Mouse (Mus musculus): Measurements from ENCODE around the gene Ccpg1. TPM values are rescaled to one million over a fixed set of nuclear protein-coding genes. Genes with fewer than 3 reads are reported as not detected.
A peak's percentile ranks its signal among the peaks of the same experiment; 100 is the strongest.

Gene Ccpg1
- 100 to 1,000 TPM; 104 to 117 TPM for total RNA-seq (2021)
- long read RNA-seq, experiment 1, transcript Ccpg1-206 (10 exons, 2,839 nt) = minor isoform, 10 of 92 reads
- long read RNA-seq, experiment 1, transcript Ccpg1-202 (9 exons, 2,969 nt) = minor isoform, 16 of 92 reads
- long read RNA-seq, experiment 1, transcript Ccpg1-208 (8 exons, 2,939 nt) = major isoform, 47 of 92 reads
- long read RNA-seq, experiment 1, partial matches to known transcripts = 9 of 92 reads
- long read RNA-seq, experiment 1, other reads (novel, unspliced or antisense) = 5 of 92 reads
- long read RNA-seq, experiment 2, transcript Ccpg1-202 (9 exons, 2,969 nt) = minor isoform, 11 of 82 reads
- long read RNA-seq, experiment 2, transcript Ccpg1-208 (8 exons, 2,939 nt) = major isoform, 39 of 82 reads
- long read RNA-seq, experiment 2, transcript Ccpg1-201 (9 exons, 3,151 nt) = minor isoform, 6 of 82 reads
- long read RNA-seq, experiment 2, partial matches to known transcripts = 10 of 82 reads
- long read RNA-seq, experiment 2, other reads (novel, unspliced or antisense) = 15 of 82 reads

- intact Hi-C loops (cut with DNase I) = no loop called here
- peak; percentile 98 for DNase-seq (ENCODE audit: low spot score in 2 of 2)
Measured at GRCm38 (mm10) chr9:72985250-72986220, at the start of gene Ccpg1, which contains the start of gene Ccpg1os. Gene Ccpg1, plus strand, starts transcription at chr9:72985429. Gene Ccpg1os, minus strand, starts transcription at chr9:72985382.

- DNase-seq (ENCODE audit: low spot score in 2 of 2) = no peak
- intact Hi-C loops (cut with DNase I) = no loop called here
Measured at GRCm38 (mm10) chr9:72936301-72936700, 48.9 kb upstream of the Ccpg1 start.

GRCm38 (mm10) chr9:72943424-72943823 lies 41.8 kb upstream of the Ccpg1 start:
- intact Hi-C loops (cut with DNase I) = no loop called here
- peak in 1 of 2 experiments; percentile 36 for DNase-seq (ENCODE audit: low spot score in 2 of 2)

GRCm38 (mm10) chr9:72944286-72944685 lies 40.9 kb upstream of the Ccpg1 start:
- DNase-seq (ENCODE audit: low spot score in 2 of 2) = no peak

DNA sequence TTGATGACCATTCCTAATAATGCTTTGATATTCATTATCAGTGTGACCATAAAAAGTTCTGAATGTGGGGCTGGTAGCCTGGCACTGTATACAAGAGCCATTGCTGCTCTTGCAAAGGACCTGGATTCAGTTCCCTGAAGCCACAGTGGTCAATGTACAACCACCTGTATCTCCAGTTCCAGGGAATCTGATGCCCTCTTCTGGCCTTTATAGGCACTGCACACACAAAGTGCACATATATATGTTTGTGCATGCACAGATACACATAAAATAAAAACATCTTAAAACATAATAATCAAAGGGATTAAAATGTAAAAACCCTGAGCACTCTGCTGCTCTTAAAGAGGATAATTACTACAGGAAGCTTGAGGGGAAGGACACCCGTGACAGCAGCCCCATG lies 38.2 kb upstream of the Ccpg1 start:
- no peak for DNase-seq (ENCODE audit: low spot score in 2 of 2)
- intact Hi-C loops (cut with DNase I) = no loop called here

More at GRCm38 (mm10) chr9:72944286-72944685, 40.9 kb upstream of the Ccpg1 start:
- intact Hi-C loops (cut with DNase I) = no loop called here

GRCm38 (mm10) chr9:72949572-72949971 lies 35.7 kb upstream of the Ccpg1 start:
- DNase-seq (ENCODE audit: low spot score in 2 of 2) = no peak
- intact Hi-C loops (cut with DNase I) = no loop called here

DNA sequence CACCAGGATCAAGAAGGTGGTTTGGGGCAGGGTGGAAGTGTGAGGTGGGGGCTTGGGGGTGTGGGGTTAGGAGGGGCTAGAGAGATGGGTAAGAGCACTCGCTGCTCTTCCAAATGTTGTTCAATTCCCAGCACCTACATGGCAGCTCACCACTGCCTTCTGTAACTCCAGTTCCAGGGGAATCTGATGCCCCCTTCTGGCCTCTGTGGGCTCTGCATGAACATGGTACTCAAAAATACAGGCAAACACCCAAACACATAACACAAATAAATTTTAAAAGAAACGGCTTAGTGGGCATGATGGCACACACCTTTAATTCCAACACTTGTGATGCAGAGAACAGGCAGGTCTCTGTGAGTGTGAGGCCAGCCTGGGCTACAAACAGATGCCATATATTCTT lies 30.5 kb upstream of the Ccpg1 start:
- DNase-seq (ENCODE audit: low spot score in 2 of 2) = no peak
- intact Hi-C loops (cut with DNase I) = no loop called here

- DNase-seq (ENCODE audit: low spot score in 2 of 2) = peak; percentile 52 to 70
- intact Hi-C loops (cut with DNase I) = no loop called here
Measured at GRCm38 (mm10) chr9:72955546-72955945, 29.7 kb upstream of the Ccpg1 start.

GRCm38 (mm10) chr9:72958521-72959450 lies 26.4 kb upstream of the Ccpg1 start, which contains the start of the genes Dyx1c1 and Gm44503:
Gene Dyx1c1, plus strand, starts transcription at chr9:72958785.
Gene Gm44503, plus strand, starts transcription at chr9:72958852.
- intact Hi-C loops (cut with DNase I) = no loop called here
- peak; percentile 76 to 80 for DNase-seq (ENCODE audit: low spot score in 2 of 2)

GRCm38 (mm10) chr9:72961346-72961745 lies 23.9 kb upstream of the Ccpg1 start:
- intact Hi-C loops (cut with DNase I) = loop anchor here (10.0 kb wide), 1 partner anchor 197 kb away; no protein-coding TSS in a partner anchor
- no peak for DNase-seq (ENCODE audit: low spot score in 2 of 2)

- intact Hi-C loops (cut with DNase I) = loop anchor here (10.0 kb wide), 1 partner anchor 197 kb away; no protein-coding TSS in a partner anchor
- DNase-seq (ENCODE audit: low spot score in 2 of 2) = no peak
Measured at GRCm38 (mm10) chr9:72961959-72962358, 23.3 kb upstream of the Ccpg1 start.

- DNase-seq (ENCODE audit: low spot score in 2 of 2) = peak; percentile 68 to 89
- intact Hi-C loops (cut with DNase I) = loop anchor here (5.0 to 10.0 kb wide), 2 partner anchors 124 to 204 kb away; no protein-coding TSS in a partner anchor
Measured at GRCm38 (mm10) chr9:72968349-72969061, 16.7 kb upstream of the Ccpg1 start.

DNA sequence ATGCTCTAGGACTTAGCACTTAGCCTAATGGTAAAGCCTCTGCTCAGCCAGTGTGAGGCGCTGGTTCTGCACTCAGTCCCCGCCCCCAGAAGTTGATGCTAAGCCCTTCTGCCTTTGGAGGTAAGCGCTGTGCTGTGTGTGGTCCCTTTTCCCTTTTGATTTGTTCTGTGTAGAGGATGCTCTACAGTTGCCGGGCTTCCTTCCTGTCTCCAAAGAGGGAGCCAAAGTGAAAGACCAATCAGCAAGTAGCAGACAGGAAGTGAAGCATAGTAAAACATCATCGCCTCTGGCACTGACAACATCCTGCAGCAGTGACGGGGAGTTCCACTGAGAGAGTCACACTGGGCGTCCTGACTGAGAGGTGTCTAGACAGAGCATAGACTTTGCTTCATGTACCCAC lies 15.4 kb upstream of the Ccpg1 start:
- intact Hi-C loops (cut with DNase I) = loop anchor here (5.0 to 10.0 kb wide), 2 partner anchors 122 to 205 kb away; no protein-coding TSS in a partner anchor
- no peak for DNase-seq (ENCODE audit: low spot score in 2 of 2)

GRCm38 (mm10) chr9:72972435-72972834 lies 12.8 kb upstream of the Ccpg1 start:
- DNase-seq (ENCODE audit: low spot score in 2 of 2) = no peak

DNA sequence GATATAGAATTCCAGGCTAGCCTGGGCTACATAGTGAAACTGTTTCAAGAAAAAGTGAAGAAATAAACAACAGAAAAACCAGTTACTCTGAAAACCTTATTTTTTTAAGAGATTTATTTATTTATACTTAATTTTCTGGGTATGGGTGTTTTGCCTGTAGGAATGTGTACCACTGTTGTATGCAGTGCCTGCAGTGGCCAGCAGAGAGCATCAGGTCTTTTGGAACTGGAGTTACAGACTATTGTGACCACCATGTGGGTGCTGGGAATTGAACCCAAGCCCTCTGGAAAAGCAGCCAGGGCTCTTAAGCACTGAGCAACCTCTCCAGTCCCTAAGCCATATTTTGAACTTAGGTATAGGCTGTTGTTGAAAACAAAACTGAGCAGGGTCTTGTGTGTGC lies 12.2 kb upstream of the Ccpg1 start:
- DNase-seq (ENCODE audit: low spot score in 2 of 2) = no peak
- intact Hi-C loops (cut with DNase I) = no loop called here

More at GRCm38 (mm10) chr9:72972435-72972834, 12.8 kb upstream of the Ccpg1 start:
- intact Hi-C loops (cut with DNase I) = no loop called here

- no peak for DNase-seq (ENCODE audit: low spot score in 2 of 2)
- intact Hi-C loops (cut with DNase I) = no loop called here
Measured at GRCm38 (mm10) chr9:72974734-72975133, 10.5 kb upstream of the Ccpg1 start.

GRCm38 (mm10) chr9:72975242-72975641 lies 10.0 kb upstream of the Ccpg1 start:
- intact Hi-C loops (cut with DNase I) = no loop called here
- no peak for DNase-seq (ENCODE audit: low spot score in 2 of 2)

DNA sequence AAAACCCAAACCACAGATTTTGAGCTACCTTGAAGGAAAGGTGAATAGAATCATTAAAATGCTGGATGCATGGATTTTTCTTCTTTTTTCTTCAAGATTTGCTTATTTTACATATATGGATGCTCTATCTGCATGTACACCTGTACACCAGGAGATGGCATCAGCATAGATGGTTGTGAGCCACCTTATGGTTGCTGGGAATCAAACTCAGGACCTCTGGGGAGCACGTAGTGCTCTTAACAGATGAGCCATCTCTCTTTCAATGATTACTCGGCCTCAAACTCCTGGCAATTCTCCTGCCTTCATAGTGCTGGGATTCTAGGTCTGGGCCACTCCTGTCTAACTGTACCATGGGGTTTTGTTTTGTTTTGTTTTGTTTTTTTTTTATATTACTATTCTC lies 2.2 kb upstream of the Ccpg1 start:
- DNase-seq (ENCODE audit: low spot score in 2 of 2) = no peak
- intact Hi-C loops (cut with DNase I) = no loop called here

Measured in left cerebral cortex, postnatal 14 days (tissue).